In genomic region chr16:44502895-44503575, GRCm38 (mm10) we compare ENCODE assay signal across 7 mouse cellular contexts. TPM values are rescaled to one million over a fixed set of nuclear protein-coding genes. Genes with fewer than 3 reads are reported as not detected.
A peak's percentile ranks its signal among the peaks of the same experiment; 100 is the strongest.
DNase-seq lines count a peak whose midpoint lies in the region; ATAC-seq lines count a peak whose summit lies in the region.

No protein-coding gene starts in this region.

- no peak overlapping the region for H3K4me2 ChIP-seq in lung, embryonic 15.5 days
- H3K4me2 ChIP-seq in hindbrain, embryonic 15.5 days, result no peak overlapping the region
- no peak overlapping the region for H3K4me2 ChIP-seq in stomach, embryonic 14.5 days (replicated peaks; ENCODE audit: low read depth, low read length)

- peaks cover 57% of the 10 kb centered on the region for H3K36me3 ChIP-seq in lung, embryonic 15.5 days
- peaks cover 16% of the 10 kb centered on the region for H3K36me3 ChIP-seq in hindbrain, embryonic 15.5 days
- H3K36me3 ChIP-seq in stomach, embryonic 14.5 days (ENCODE audit: control insufficient read depth, insufficient read depth, low read length), result peaks cover 44% of the 10 kb centered on the region

- H3K9me3 ChIP-seq in lung, embryonic 15.5 days, result no peaks in the 10 kb centered on the region
- H3K9me3 ChIP-seq in hindbrain, embryonic 15.5 days, result no peaks in the 10 kb centered on the region
- no peaks in the 10 kb centered on the region; the same call in 1 of the 2 replicates for H3K9me3 ChIP-seq in stomach, embryonic 14.5 days (ENCODE audit: control insufficient read depth, low read depth, low read length)

- WGBS in lung, embryonic 15.5 days, result 40% methylated on average over 8 of the region's 8 CpGs
- 52% methylated on average over 8 of the region's 8 CpGs for WGBS in hindbrain, embryonic 15.5 days
- WGBS in stomach, embryonic 14.5 days, result 54% methylated on average over 8 of the region's 8 CpGs

- no peak for DNase-seq in lung, postnatal 10 days
- DNase-seq in cerebellum, postnatal 36 days, result peak; percentile 65 to 69
- no peak for DNase-seq in left cerebral cortex, adult 8-10 months (ENCODE audit: low spot score in 2 of 2)
- no peak for DNase-seq in right cerebral cortex, postnatal 4 days

- H3K27ac ChIP-seq in lung, embryonic 15.5 days, result peak overlapping the region; percentile 70
- H3K27ac ChIP-seq in hindbrain, embryonic 15.5 days (replicated peaks), result 0 out of 2 replicates have a peak overlapping the region, but pooled peaks have one; percentile 54
- no peak overlapping the region for H3K27ac ChIP-seq in stomach, embryonic 14.5 days (ENCODE audit: low read length)

- H3K4me3 ChIP-seq in lung, embryonic 15.5 days, result no peak overlapping the region
- no peak overlapping the region for H3K4me3 ChIP-seq in hindbrain, embryonic 15.5 days
- H3K4me3 ChIP-seq in stomach, embryonic 14.5 days (ENCODE audit: low read depth, low read length), result no peak overlapping the region

- H3K4me1 ChIP-seq in lung, embryonic 15.5 days, result peaks cover 34% of the 10 kb centered on the region
- H3K4me1 ChIP-seq in hindbrain, embryonic 15.5 days (replicated peaks), result peaks cover 16% of the 10 kb centered on the region; the same call in 1 of the 2 replicates
- 0 out of 2 replicates have a peak, but pooled peaks cover 8% of the 10 kb centered on the region for H3K4me1 ChIP-seq in stomach, embryonic 14.5 days (ENCODE audit: control insufficient read depth, insufficient read depth, low read length)

- ATAC-seq in lung, embryonic 15.5 days (ENCODE audit: borderline replicate concordance, extremely low read depth, low FRiP score, low TSS enrichment), result peak; percentile 19
- ATAC-seq in hindbrain, embryonic 15.5 days (ENCODE audit: low FRiP score, low read depth), result peak; percentile 72; the same call in 1 of the 2 replicates
- ATAC-seq in stomach, embryonic 14.5 days (ENCODE audit: insufficient number of reproducible peaks, insufficient read depth, low FRiP score, low read depth), result peak; percentile 37; the same call in 1 of the 2 replicates

- H3K27me3 ChIP-seq in lung, embryonic 15.5 days, result no peaks in the 10 kb centered on the region
- no peaks in the 10 kb centered on the region for H3K27me3 ChIP-seq in hindbrain, embryonic 15.5 days
- no peaks in the 10 kb centered on the region for H3K27me3 ChIP-seq in stomach, embryonic 14.5 days (ENCODE audit: control insufficient read depth, insufficient read depth, low read length)

- no peak overlapping the region for H3K9ac ChIP-seq in lung, embryonic 15.5 days
- H3K9ac ChIP-seq in hindbrain, embryonic 15.5 days, result no peak overlapping the region
- no peak overlapping the region for H3K9ac ChIP-seq in stomach, embryonic 14.5 days (replicated peaks; ENCODE audit: low read depth, low read length)

RNA-seq across cellular contexts. Expression of gene Boc, which starts 55.7 kb away (rescaled TPM):
- polyA plus RNA-seq in lung, embryonic 15.5 days (2015; fragmentation: Nextera tagmentation; extraction: Ambion mirVana), result 29.2 and 29.9 TPM in 2 replicates
- 15.8 and 19.4 TPM in 2 replicates for polyA plus RNA-seq in hindbrain, embryonic 15.5 days (2015; fragmentation: Nextera tagmentation; extraction: Ambion mirVana)
- 19.5 and 20.2 TPM in 2 replicates for polyA plus RNA-seq in stomach, embryonic 14.5 days (2014; fragmentation: Nextera tagmentation; extraction: Ambion mirVana)
- 10 to 100 TPM; 13.9 to 16.8 (median 15.3) TPM for total RNA-seq in left cerebral cortex, adult 8-10 months (2022)

Comparison
In these comparisons a context has a peak if more than half of its experiments do, and no peak if none do; other contexts are left out.
1. ATAC-seq: peak in every context shown above with its lines; median percentile 72 in hindbrain, embryonic 15.5 days; 37 in stomach, embryonic 14.5 days; 19 in lung, embryonic 15.5 days.
2. DNase-seq: peak in cerebellum, postnatal 36 days (2 of 2); none in lung, postnatal 10 days (single experiment), left cerebral cortex, adult 8-10 months (0 of 2) and right cerebral cortex, postnatal 4 days (single experiment).